Mouse (Mus musculus) layer of hippocampus, postnatal 36 days (tissue): ENCODE measurements at regions not wholly inside any gene's neighbourhood (a gene's known extent, or its start where the extent isn't known, plus 50 kb on each side); places are given as distances from the start of the nearest gene placed in this dataset.

Source experiments
- DNase-seq, 2 experiments: peaks; one replicate each; pipeline ENCODE4 v3.0.0; 2022

DNA sequence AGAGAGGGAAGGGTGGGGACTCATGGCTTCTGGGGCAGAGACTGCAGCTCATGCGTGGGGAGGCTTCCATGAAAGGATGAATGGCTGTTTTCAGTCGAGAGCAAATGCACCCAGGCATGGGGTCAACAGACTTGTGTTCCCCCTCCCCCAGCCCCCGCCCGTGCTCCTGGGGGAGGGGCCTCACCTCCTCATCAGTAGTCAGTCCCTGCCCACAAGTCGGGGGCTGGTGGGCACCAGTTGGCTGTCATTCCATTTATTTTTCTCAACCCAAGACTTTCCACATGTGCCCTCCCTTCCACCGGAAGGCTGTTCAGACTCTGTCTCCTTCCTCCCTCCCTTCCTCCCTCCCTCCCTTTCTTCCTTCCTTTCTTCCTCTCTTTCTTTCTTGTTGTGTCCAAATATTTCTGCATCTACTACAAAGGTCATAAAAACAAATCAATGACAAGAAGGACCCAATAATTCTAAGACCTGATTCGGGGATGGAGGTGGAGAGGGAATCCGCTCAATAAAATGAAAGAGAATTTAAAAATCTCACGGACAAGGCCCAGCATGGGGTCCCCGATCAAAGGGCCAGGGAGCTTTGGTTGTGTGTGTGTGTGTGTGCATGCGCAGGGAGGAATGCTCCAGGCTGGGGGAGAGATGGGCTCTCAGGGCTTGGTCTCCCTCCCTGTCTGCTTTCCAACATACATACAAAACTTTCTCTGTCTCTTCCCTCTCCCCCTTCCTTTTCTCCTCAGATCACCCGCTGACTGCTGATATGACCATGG lies 57.7 kb downstream of the Rpl14 start:
- DNase-seq, result no peak

DNA sequence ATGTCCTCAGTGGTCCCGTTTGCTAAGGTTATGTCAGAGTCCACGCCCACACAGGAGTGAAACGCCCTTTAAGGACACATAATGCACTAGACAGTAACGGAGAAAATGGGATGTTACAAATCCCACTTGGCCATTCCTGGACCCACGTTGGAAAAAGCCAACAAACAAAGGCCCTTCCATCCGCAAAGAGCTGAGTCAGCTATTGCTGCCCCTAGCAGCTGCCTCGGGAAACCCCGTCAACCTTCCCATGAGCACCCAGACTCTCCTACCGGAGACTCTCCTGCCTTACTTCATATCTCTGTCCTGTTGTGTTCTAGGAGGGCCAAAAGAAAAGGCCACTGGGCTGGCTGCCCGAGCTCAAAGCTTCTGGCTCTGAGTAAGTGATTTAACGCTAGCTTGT lies 58.4 kb downstream of the Rpl14 start:
- no peak for DNase-seq

DNA sequence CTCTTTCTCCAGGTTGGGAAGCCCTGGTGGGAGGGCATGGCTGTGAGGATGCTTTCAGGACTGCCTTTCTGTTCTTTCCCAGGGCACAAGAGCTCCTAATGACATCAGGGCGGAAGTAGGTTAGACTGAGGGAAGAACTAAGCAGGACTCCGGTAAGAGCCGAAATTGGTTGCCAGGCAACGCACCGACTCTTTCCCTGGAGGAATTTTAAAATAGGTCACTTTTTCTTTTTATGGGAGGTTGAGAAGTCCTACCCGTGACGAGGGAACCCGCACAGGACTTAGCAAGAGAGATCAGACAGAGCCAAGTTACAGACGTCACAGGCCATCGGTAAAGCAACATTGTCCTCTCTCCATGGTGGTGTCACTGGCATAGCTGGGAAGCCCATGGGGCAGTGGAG lies 61.6 kb downstream of the Rpl14 start:
- no peak for DNase-seq

DNA sequence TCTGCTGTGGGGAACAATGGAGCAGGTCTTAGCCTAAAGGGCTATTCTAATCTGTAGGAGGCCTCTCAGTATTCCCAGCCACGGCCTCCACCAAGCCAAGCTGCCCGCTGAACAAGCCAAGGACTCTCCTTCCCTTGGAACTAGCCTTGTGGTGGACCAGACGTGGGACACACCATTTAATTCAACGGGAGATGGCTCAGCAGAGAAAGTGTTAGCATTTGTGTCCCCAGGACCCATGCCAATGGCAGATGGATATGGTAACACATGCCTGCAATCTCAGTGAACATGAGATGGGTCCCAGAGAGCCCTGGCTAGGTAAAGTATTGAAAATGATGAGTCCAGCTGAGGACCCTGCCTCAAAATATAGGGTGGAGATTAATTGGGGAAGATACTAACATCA lies 71.4 kb downstream of the Rpl14 start:
- DNase-seq, result peak; percentile 44 to 45

DNA sequence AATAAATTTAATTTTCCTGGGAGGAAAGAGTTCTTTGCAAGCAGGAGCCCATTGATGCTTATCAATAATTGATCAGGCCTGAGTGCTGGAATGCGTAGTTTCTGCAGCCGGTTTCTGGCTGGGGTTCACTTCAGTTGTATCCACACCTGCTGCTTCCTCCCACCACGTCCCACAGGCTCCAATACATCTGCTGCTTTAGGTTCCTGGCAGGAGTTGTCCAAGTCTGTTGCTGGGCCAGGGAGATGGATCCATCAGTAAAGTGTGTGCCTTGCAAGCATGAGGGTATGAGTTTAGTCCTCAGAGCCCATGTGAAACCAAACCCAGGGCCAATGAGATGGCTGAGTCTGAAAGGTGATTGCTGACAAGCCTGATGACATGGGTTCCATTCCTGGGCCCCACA lies 72.1 kb downstream of the Rpl14 start:
- DNase-seq, result peak; percentile 53 to 57

DNA sequence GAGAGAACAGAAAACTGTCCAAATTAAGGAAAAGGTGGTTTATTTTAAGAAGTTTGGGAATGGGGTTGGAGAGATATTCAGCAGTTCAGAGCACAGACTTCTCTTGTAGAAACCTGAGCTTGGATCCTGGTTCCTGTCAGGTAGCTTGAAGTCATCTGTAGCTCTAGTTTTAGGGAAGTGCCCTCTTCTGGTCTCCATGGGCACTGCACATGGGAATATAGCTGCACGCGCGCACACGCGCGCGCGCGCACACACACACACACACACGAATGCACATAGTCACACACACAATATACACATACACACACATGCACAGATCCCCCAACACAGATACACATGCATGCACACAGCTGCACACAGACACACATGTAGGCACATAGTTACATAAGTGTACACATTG lies 74.5 kb downstream of the Rpl14 start:
- no peak for DNase-seq

DNA sequence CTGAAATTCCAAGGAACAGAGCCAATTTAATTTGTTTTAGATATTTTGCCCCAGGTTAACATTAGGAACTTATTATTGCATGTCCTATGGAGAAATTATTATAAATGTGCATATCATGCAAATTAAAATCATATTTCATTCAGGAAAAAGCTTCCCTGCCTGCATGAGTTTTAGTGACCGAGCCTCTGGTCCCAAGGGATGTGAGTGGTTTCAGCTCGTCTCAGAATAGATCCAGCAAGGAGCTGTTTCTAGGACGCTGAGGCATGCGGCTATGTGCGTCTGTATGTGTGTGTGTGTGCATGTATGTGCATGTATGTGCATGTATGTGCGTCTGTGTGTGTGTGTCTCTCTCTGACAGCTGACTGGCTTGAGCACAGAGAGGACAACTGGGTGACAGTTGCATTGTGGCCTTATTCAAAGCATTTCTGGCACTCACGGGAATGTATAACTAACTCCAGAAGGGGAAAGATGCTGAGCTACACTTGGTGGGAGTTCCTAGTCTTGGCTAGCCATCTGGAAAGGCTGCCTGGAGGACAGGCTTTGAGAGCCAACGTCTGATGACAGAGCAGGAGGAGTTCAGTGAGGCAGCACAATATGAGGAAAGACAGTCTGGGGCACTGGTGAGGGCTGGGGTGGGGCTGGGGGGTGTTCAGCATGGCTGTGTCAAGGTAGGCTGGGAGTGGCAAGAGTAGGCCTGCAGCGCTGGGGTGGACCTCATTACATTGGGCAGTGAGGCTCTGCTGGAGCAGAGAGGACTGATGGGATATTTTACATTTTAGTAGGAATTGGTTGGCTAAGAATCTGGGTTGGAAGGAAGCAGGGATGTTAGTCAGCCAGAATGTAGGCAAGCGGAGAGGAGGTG lies 75.8 kb downstream of the Rpl14 start:
- DNase-seq, result no peak

DNA sequence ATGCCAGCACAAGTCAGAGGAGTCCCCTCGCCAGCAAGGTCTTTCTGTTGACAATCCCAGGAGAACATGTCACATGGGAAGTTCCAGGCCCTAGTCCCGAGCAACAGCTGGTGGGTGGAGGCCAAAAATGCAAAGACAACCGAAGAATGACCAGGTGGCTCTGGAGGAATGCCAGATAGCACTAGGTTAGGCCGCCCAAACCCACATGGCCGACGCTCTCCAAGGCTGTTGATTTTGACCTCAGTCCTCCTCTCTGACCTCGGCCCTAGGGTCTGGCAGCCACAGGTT lies 76.4 kb downstream of the Rpl14 start:
- DNase-seq, result no peak

DNA sequence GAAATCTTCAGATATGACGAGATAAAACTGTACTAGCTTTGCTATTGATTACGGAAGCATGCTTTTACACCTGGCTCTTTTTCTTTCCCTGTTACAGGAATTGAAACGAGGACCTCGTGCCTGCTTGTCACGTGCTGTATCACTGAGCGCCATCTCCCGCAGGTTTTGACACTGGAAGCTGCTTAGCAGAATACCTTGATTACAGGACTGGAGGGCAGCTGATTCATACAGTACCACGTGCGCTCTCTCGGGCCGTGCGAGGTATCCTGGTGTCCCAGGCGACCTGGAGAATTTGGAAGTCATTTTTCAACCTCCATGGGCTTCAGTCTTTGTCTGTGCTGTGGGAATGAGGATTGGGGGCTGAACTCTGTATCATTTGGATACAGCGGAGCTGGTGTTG lies 81.5 kb downstream of the Rpl14 start:
- no peak for DNase-seq

DNA sequence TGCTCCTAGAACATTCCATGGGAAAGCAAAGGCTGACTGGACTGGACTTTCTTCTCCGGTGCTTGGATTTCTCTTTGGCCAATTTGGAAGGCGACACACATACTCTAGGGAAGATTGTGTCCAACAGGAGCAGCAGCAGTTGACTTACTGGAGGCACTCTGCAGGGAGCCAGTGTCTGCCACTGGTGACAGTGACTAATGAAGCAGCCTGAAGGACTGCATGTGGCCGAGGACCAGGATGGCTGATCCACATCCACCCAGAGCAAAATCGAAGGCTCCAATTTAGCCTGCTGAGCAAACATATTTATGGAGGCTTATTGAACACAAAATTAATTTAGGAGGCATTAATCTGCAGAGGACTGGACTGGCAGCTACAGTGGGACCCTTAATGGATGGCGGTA lies 81.9 kb downstream of the Rpl14 start:
- DNase-seq, result no peak

DNA sequence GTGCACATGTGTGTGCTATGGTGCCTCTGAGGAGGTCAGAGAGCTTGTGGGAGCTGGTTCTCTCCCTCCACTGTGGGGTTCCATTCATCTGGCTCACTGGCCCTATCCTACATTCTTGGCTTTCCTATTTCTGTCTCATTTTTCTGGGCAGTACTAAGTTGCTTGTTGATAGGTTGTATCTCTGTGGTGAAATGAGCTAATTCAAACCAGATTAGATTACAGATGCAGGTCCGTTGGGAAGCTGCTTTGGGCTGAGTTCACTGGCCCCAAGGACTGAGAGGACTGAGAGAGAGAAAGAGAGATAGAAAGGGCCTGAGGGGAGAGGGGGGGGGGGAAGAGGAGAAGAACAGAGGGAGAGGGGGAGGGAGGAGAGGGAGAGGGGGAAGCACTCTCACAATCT lies 83.5 kb downstream of the Rpl14 start:
- no peak for DNase-seq

DNA sequence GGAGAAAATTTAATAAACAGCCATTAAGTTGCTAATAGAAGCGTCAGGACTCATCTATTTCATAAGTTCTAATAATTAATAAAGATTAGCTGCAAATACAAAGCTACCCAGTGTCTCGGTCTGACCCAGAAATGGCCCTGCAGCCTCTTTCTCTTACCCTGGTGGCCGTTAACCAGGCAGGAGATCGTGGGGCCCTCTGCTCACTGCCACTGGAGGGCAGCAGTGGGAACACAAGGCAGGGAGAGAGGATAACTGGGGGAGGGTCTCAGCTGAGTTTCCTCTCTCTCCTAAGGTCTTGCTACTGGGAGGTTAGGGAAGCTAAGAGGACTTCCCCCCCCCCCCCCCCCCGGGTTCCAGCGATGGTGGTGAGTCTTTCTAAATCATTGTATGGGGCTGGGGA lies 85.7 kb downstream of the Rpl14 start:
- DNase-seq, result no peak

DNA sequence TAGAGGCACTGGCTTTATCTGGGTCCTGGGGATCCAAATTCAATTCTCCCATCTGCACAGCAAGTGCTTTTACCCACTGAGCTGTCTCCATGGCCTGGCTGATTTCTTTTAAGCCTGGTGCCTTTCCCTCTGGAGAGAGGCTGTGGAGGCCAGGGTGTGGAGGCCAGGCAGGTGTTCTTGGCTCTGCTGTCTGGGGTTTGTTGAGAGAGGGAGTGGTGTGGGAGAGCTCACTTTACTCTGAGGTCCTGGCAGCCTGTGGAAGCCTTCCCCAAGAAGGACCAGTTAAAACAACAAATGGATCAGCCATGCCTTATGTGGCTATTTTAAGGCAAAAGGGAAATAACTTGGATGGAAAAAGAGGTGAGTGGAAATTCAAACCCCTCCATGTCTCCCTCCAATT lies 86.5 kb downstream of the Rpl14 start:
- DNase-seq, result no peak

DNA sequence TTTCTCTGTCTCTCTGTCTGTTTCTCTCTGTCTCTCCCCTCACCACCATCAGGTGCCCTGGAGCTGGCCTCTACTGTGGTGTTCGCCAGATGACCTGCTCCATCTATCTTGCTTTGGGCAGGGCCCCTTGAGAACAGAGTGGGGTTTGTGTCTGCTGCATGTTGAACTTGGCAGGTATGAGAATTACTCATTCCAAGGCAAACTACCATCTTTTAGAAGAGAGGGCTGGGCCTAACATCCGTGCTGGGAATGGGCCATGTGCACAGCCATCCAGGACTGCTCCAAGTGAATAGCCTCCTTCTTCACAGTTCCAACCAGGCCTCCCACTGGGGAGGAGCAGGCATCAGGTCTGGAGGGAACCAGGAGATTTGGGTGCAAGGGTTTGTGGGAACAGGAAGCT lies 87.3 kb downstream of the Rpl14 start:
- no peak for DNase-seq

DNA sequence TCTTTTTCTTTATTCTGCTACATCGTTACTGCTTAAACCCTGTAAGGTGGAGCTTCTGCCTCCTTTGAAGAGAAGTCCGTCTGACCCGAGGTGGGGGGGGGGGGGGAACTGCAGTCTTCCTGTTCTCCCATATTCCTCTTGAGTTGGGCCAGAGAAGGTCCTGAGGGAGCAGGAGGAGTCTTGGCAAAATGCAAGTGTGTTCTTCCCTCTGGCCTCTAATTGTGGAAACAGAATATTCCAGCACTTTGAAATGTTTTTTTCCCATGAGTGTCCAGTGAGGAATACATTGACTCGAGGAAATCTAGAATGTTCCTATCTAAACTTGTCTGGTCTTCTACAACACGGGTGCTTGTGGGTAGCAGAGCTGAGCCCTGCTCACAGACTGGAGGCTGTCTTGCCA lies 90.0 kb downstream of the Rpl14 start:
- no peak for DNase-seq

DNA sequence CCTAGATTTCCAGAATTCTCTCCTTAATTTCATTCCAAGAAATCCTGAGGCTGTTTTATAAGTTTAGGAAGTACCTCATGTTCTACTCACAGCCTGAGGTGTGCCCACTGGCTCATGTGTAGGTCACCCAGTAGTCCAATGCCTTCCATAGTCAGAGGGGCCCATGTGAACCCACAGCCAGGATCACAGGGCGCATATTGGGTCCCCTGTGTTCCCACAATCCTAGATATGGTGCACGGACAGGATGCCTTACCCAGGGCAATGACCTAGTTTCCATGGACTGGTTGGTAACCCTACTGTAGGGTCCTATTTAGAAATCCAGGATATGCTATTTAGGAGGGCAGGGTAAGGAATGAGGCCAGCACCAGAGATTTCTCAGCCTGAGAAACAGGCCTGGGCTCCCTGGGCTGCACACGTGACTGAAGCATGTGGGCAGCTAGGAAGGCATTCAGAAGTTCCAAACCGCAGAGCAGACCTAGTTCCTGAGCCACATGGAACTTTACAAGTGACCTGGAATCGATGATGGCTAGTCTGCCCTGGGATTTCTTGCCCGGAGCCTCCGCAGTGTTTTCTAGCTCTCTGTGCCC lies 90.5 kb downstream of the Rpl14 start:
- DNase-seq, result no peak

DNA sequence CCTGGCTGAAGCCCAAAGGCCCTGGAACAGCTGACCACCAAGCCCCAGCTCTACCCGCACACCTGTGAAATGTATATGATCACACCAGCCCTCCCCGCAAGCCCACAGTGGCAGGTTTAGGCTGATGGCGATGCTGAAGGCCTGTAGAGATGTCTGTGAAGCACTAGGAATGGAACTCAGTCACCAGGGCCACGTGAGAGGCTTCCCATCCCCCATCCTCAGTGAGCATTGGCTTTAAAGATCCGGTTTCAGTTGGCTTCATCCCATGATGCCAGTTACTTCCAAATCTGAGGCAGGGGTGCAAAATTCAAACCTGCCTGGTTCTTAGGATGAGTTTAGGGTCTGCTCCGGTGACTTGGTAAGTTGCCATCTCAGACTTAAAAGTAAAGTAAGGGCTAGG lies 91.9 kb downstream of the Rpl14 start:
- no peak for DNase-seq

DNA sequence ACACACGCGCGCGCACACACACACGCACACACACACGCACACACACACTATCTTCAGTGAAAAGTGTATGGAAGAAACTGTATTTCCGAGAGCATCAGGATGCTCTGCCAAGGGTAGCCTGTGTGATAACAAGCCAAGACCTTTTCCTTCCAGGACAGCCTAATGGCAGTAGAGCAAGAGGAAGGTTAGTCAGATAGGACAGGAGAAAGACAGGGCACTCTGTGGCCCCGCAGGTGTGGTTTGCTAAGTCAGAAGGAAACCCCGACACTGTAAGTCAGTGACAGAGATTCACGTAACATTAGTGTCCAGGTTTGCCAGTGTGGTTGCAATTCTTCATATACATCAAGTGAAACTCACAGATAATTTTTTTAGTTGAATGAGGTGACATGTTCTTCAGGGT lies 92.8 kb downstream of the Rpl14 start:
- no peak for DNase-seq

DNA sequence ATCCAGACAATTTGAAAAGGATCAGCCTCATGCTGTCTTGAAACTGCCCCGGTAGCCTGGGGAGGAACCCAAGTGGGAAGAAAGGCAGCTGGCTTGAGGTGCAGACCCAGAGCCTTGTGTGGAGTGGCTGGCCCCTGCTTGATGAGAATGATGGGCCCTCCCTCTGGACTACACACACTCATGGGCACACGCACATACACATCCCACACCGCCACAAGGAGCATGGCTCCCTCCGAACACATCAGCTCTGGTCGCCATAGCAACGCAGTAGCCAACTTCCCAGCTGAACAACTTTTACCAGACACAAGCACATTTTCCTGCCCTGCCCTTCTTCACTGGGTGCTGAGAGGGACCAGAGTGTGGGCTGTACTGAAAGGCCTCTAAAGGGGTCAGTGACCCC lies 101.2 kb downstream of the Rpl14 start:
- no peak for DNase-seq

DNA sequence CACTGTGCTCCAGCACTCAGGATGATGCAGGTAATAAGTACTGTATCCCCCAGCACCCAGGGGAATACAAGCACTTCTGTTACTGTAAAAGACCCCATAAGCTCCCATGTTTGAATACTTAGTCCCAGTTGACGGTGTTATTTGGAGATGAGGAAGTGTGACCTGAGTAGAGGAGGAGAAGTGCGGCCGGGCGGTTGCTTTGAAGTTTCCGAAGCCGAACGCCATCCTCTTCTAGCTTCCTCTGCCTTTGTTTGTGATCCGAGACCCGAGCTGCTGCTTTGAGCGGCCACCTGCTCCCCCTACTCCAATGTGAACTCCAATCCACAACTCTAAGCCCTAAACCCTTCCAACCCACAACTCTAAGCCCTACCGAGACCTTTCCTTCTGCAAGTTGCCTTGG lies 103.6 kb downstream of the Rpl14 start:
- no peak for DNase-seq

DNA sequence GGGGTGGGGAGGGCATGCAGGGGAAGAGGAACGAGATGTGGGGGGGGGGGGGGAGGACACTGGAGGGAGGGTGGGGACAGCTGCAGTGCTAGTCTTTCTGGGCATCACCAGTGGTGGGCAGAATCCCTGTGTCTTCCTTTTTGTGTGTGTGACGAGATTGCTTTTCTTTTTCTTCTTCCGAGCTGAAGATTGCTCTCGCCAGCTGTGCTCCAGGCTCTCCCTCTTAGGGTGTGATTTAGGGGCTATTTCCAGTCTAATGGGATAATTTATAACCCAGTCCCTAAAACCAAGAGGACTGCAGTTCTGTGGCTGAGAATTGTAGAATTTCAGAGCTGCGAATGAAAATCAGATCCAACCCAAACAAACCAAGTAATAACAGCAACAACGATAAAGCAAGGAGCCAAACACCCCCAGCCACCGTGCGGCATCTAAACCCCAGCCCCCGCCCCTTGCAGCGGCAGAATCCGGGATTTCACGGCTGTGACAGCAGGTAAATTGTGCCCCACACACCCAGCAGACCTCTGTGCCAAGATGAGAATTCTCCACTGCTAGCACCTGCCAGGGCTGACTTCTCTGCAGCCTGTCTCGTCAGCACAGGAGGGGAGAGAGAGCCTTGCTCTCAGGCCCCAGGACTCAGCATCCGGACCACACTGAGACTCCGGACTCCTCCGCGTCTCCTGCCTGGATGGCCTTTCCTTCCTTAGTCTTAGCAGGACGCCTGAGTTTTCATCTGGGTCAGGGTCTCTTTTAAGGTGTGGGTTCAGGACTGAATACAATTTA lies 104.3 kb downstream of the Rpl14 start:
- no peak for DNase-seq

DNA sequence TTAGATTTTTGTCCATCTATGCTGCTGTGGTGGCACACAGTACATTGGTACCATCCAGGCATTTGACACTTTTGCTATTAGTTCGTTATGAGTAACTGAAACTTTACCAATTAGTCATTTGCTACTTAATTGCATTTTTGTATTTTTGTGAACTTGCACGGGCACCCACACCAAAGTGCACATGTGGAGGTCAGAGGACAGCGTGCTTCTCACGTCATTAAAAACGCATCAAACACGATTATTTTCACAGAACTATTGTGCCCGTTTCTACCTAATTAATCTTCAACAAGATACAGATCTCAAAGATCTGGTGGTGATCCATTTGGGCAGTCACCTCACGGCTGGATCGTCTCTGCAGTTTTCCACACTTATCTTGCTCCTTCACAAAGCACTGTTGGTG lies 105.1 kb downstream of the Rpl14 start:
- DNase-seq, result no peak

DNA sequence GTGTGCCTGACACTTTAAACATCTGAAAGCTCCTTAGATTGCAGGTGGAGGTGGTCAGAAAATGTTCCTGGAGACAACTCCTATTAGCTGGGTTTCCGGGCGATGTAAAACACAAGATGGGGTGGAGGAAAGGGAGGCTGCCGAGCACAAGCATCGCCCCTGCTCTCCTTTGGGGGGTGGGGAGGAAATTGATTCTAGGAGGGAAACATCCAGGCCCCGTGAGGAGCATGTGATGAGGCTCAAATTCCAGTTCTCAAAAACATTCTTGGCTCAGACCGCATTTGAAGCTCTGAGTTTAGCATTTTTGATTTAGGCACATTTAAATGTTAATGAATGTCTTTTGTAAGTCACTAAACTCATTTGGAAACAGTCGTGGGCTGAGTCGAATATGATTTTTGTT lies 105.5 kb downstream of the Rpl14 start:
- no peak for DNase-seq
